Mouse (Mus musculus) megakaryocyte, embryonic 14.5 days (primary cell): ENCODE data around the gene Hdac4.

ENCODE experiments used
- FLI1 ChIP-seq: IDR thresholded peaks from 2 replicates; pipeline ENCODE4 v1.6.1; 2012; ENCODE audit warnings: low read length, inconsistent platforms, mixed read lengths
- GATA1 ChIP-seq: IDR thresholded peaks from 3 replicates; pipeline ENCODE4 v1.6.1; 2012; ENCODE audit warnings: mixed read lengths, low read length, inconsistent platforms, borderline replicate concordance

DNA sequence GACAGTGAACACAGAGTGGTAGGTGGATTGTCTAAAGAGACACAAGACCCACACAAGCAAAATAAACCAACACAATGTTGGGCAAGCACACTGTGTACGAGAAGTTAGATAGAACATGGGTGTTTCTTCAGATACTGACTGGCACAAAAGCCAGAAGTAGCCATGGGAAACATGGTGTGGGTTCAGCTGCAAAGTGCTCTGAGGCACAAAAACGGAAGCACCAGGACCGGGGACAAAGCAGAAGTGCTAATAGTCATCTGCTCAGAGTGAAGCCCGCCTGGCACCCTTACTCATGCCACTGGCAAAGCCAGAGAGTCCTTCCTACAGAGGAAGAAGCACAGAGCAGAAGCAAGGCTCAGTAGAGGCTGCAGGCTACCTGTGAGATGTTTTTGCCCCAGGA lies 143.3 kb downstream of the Hdac4 start:
- TF ChIP-seq GATA1 (no peak), FLI1 (no peak)
